Mouse (Mus musculus) forebrain, embryonic 11.5 days (tissue): ENCODE results near the gene Ccnj. TPM values are rescaled to one million over a fixed set of nuclear protein-coding genes. Genes with fewer than 3 reads are reported as not detected.

Experiments
- ATAC-seq: fragments of 200-750 bp; cut with Nextera tagmentation; replicated peaks from 2 replicates; pipeline ENCODE4 v1.8.0; 2017; ENCODE audit warnings: moderate TSS enrichment; ENCODE audit not compliant: low FRiP score
- DNase-seq: peaks from one replicate; pipeline ENCODE4 v3.0.0-alpha.2; 2017; ENCODE audit warnings: low spot score
- H3K27ac ChIP-seq: fragments of 300-500 bp; sonication (generic); 2 replicates; pipeline ENCODE4 v1.5.1; 2014; ENCODE audit warnings: low read depth, low read length
- H3K27me3 ChIP-seq: fragments of 300-500 bp; sonication (generic); 2 replicates; pipeline ENCODE4 v1.6.1; 2014; ENCODE audit warnings: mild to moderate bottlenecking, low read length, mixed read lengths; ENCODE audit not compliant: control insufficient read depth, insufficient read depth
- H3K36me3 ChIP-seq: fragments of 300-500 bp; sonication (generic); 2 replicates; pipeline ENCODE4 v1.6.1; 2014; ENCODE audit warnings: mild to moderate bottlenecking, low read length, moderate library complexity, mixed read lengths; ENCODE audit not compliant: control insufficient read depth, insufficient read depth
- H3K4me1 ChIP-seq: fragments of 300-500 bp; sonication (generic); replicated peaks from 2 replicates; pipeline ENCODE4 v1.6.1; 2014; ENCODE audit warnings: low read length, mixed read lengths; ENCODE audit not compliant: control insufficient read depth, insufficient read depth
- H3K4me2 ChIP-seq: fragments of 300-500 bp; sonication (generic); 2 replicates; pipeline ENCODE4 v1.6.1; 2014; ENCODE audit warnings: low read depth, mild to moderate bottlenecking, low read length, moderate library complexity, mixed read lengths; ENCODE audit not compliant: severe bottlenecking
- H3K4me3 ChIP-seq: fragments of 300-500 bp; sonication (generic); 2 replicates; pipeline ENCODE4 v1.5.1; 2014; ENCODE audit warnings: low read depth, low read length
- H3K9ac ChIP-seq: fragments of 300-500 bp; sonication (generic); 2 replicates; pipeline ENCODE4 v1.6.1; 2014; ENCODE audit warnings: low read length
- H3K9me3 ChIP-seq: fragments of 300-500 bp; sonication (generic); 2 replicates; pipeline ENCODE4 v1.6.1; 2016; ENCODE audit warnings: low read length, mixed read lengths; ENCODE audit not compliant: control insufficient read depth
- WGBS: fragments of 180-500 bp; shearing (Covaris S2); extraction: QIAGEN DNeasy Blood & Tissue Kit; methylation state at CpG from one replicate; pipeline ENCODE4 v1.1.7; 2014; 5-methylcytosine and 5-hydroxymethylcytosine counted together
- polyA plus RNA-seq: library from polyadenylated mRNA; unstranded; fragments of >200 nt; fragmentation: Nextera tagmentation; extraction: Ambion mirVana; gene quantifications from 2 replicates; pipeline ENCODE4 v1.2.1, GENCODE M21; 2014

Ccnj gene
- polyA plus RNA-seq, 1 experiment from 2014 or later: 36.4 TPM

DNA sequence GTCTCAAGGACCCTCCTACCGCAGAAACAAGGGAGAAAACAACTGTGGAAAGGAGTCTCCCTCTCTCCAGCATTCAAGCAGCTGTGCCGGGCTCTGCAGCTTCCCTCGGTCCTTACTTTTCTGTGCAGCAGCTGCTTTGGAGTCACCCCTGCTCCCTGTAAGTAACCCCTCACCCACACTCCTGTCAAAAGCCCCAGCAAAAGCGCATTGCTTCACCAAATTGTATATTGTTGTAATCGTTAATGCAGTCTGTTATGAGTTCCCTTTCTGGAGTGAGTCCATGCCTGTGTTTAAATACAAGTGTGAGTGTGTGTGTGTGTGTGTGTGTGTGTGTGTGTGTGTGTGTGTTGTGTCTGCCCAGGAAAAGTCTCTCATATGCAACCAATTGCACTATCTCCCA is 37.2 kb downstream of the Ccnj start:
- H3K4me1 ChIP-seq: no peaks in the 10 kb centered on the region
- no peaks in the 10 kb centered on the region for H3K9me3 ChIP-seq
- WGBS: 47% methylated on average over 5 of the region's 5 CpGs
- no peak for DNase-seq
- H3K27me3 ChIP-seq: 0 out of 2 replicates have a peak, but pooled peaks cover 2% of the 10 kb centered on the region
- H3K27ac ChIP-seq: no peak overlapping the region
- no peak overlapping the region for H3K4me2 ChIP-seq
- ATAC-seq: no peak
- H3K9ac ChIP-seq: no peak overlapping the region
- H3K36me3 ChIP-seq: no peaks in the 10 kb centered on the region
- H3K4me3 ChIP-seq: no peak overlapping the region

GRCm38 (mm10) chr19:40869425-40870105 is 38.5 kb downstream of the Ccnj start:
- no peak overlapping the region for H3K4me3 ChIP-seq
- H3K9ac ChIP-seq: no peak overlapping the region
- DNase-seq (no peak), ATAC-seq (no peak)
- peaks cover 4% of the 10 kb centered on the region for H3K27me3 ChIP-seq
- H3K4me1 ChIP-seq: no peaks in the 10 kb centered on the region
- no peak overlapping the region for H3K27ac ChIP-seq
- H3K4me2 ChIP-seq: no peak overlapping the region
- H3K9me3 ChIP-seq: no peaks in the 10 kb centered on the region
- H3K36me3 ChIP-seq: no peaks in the 10 kb centered on the region
- 94% methylated on average over 3 of the region's 3 CpGs for WGBS

- Histone ChIP-seq H3K36me3 (no peaks in the 10 kb centered on the region), H3K9ac (peak overlapping the region; percentile 58), H3K27me3 (peaks cover 15% of the 10 kb centered on the region), H3K4me3 (peak overlapping the region; percentile 41), H3K4me1 (no peaks in the 10 kb centered on the region), H3K27ac (peak overlapping the region; percentile 74), H3K9me3 (no peaks in the 10 kb centered on the region), H3K4me2 (peak overlapping the region; percentile 60)
- ATAC-seq (peak; percentile 98), DNase-seq (peak; percentile 97)
- WGBS: 1% methylated on average over 51 of the region's 51 CpGs
Measured at GRCm38 (mm10) chr19:40872955-40873665, 42.0 kb downstream of the Ccnj start.

- ATAC-seq (no peak), DNase-seq (no peak)
- H3K27ac ChIP-seq: no peak overlapping the region
- 80% methylated on average over 4 of the region's 4 CpGs for WGBS
- no peaks in the 10 kb centered on the region for H3K4me1 ChIP-seq
- no peaks in the 10 kb centered on the region for H3K9me3 ChIP-seq
- H3K27me3 ChIP-seq: peaks cover 8% of the 10 kb centered on the region; the same call in 1 of the 2 replicates
- H3K4me2 ChIP-seq: no peak overlapping the region
- no peaks in the 10 kb centered on the region for H3K36me3 ChIP-seq
- no peak overlapping the region for H3K4me3 ChIP-seq
- no peak overlapping the region for H3K9ac ChIP-seq
Measured at GRCm38 (mm10) chr19:40881700-40882099, 50.6 kb downstream of the Ccnj start.

DNA sequence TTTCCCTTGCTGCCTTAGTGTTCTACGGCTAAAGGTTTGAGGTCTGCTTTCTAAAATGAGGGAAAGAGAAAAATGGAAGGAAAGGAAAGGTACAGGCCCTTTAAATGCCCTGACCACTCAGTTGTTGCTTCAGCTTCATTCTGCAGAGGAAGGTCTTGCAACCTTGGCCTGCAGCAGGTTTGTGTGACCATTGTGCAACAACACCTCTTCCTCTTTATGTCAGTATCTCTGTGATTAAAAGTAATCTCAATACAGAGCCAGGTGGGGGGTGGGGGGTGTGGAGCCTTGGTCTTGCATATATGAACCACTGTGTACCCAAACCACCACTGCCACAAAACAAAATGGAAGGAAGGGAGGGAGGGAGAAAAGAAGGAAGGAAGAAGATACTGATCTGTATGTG is 57.8 kb downstream of the Ccnj start:
- 84% methylated on average over 1 of the region's 1 CpGs for WGBS

DNA sequence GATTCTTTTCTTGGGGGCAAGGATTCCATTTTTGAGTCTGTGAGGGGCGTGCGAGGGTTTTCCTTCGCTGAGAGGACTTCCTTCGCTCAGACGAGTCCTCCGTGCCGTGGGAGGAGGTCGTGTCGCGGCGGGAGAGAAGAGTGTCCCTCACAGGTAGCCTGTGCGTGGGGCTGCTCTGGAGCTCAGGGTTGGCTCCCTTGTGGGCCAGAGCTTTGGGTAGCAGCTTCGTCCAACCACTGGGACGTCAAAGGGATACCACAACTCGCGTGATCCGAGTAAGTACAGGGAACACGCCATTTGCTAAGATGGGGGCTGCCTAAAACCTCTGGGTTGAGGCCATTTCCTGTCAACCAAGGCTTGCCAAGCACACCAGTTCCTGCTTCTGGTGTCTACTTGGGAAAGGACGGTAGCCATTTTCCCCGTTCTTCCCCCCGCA is 63.0 kb downstream of the Ccnj start:
- ATAC-seq: peak; percentile 57; the same call in 1 of the 2 replicates
- Histone ChIP-seq H3K4me3 (peak overlapping the region; percentile 77), H3K27me3 (peaks cover 2% of the 10 kb centered on the region; the same call in 1 of the 2 replicates), H3K36me3 (no peaks in the 10 kb centered on the region; the same call in 1 of the 2 replicates), H3K27ac (no peak overlapping the region), H3K9ac (peak overlapping the region; percentile 88), H3K4me1 (no peaks in the 10 kb centered on the region), H3K9me3 (peaks cover 4% of the 10 kb centered on the region; the same call in 1 of the 2 replicates), H3K4me2 (peak overlapping the region; percentile 71)
- DNase-seq: no peak
- 42% methylated on average over 21 of the region's 21 CpGs for WGBS

More for the DNA sequence above, 57.8 kb downstream of the Ccnj start:
- Histone ChIP-seq H3K9me3 (peaks cover 1% of the 10 kb centered on the region; the same call in 1 of the 2 replicates), H3K4me3 (no peak overlapping the region), H3K4me1 (no peaks in the 10 kb centered on the region), H3K27ac (no peak overlapping the region), H3K9ac (no peak overlapping the region), H3K36me3 (no peaks in the 10 kb centered on the region), H3K4me2 (no peak overlapping the region), H3K27me3 (peaks cover 2% of the 10 kb centered on the region; the same call in 1 of the 2 replicates)
- DNase-seq (no peak), ATAC-seq (no peak)

GRCm38 (mm10) chr19:40894519-40895392 is 63.7 kb downstream of the Ccnj start, which contains the start of gene Zfp518a:
TSS of gene Zfp518a (plus strand) at chr19:40894705.
- peak within 1 kb of the TSS; percentile 89 for H3K27ac ChIP-seq
- H3K4me1 ChIP-seq: no peaks in the 10 kb centered on the region
- no peaks in the 10 kb centered on the region; the same call in 1 of the 2 replicates for H3K36me3 ChIP-seq

DNA sequence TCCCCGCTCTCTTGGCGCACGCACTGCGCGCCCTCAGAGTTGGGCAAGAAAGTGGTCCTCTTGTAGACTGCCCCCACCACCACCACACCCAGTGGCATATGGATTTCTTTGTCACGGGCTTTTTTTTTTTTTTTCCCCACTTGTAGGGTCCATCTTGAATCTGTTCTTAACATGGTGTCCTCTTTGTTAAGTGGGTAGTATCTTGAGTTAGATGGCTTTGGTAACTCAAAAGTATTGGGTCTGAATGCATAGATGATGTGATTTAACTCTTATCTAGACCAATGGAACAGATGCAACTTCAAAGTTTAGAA is 64.3 kb downstream of the Ccnj start:
- peak overlapping the region; percentile 89; the same call in 1 of the 2 replicates for H3K27ac ChIP-seq
- H3K36me3 ChIP-seq: no peaks in the 10 kb centered on the region; the same call in 1 of the 2 replicates
- peak overlapping the region; percentile 77 for H3K4me3 ChIP-seq
- H3K27me3 ChIP-seq: peaks cover 2% of the 10 kb centered on the region; the same call in 1 of the 2 replicates
- H3K4me1 ChIP-seq: no peaks in the 10 kb centered on the region
- H3K9me3 ChIP-seq: peaks cover 4% of the 10 kb centered on the region; the same call in 1 of the 2 replicates
- ATAC-seq (no peak; the same call in 1 of the 2 replicates), DNase-seq (no peak)
- under 1% methylated on average over 6 of the region's 6 CpGs for WGBS
- H3K4me2 ChIP-seq: peak overlapping the region; percentile 71
- H3K9ac ChIP-seq: peak overlapping the region; percentile 88

More at GRCm38 (mm10) chr19:40894519-40895392, 63.7 kb downstream of the Ccnj start, which contains the start of gene Zfp518a:
- peak; percentile 94 for ATAC-seq
- peak within 1 kb of the TSS; percentile 88 for H3K9ac ChIP-seq
- under 1% methylated on average over 89 of the region's 89 CpGs for WGBS
- H3K4me2 ChIP-seq: peak within 1 kb of the TSS; percentile 71
- DNase-seq: peak; percentile 95
- H3K9me3 ChIP-seq: peaks cover 4% of the 10 kb centered on the region; the same call in 1 of the 2 replicates
- H3K4me3 ChIP-seq: peak within 1 kb of the TSS; percentile 77
- peaks cover 2% of the 10 kb centered on the region; the same call in 1 of the 2 replicates for H3K27me3 ChIP-seq
